Mouse (Mus musculus) neutrophil, adult 5-6 weeks (primary cell): ENCODE results near the gene Xpa. TPM values are rescaled to one million over a fixed set of nuclear protein-coding genes. Genes with fewer than 3 reads are reported as not detected.

ENCODE experiments used
- ATAC-seq: fragments of 151-379, 151-347 bp; 2 replicates; pipeline ENCODE4 v1.8.0; 2017; ENCODE audit warnings: mild to moderate bottlenecking, moderate TSS enrichment; ENCODE audit not compliant: insufficient number of reproducible peaks, poor library complexity, low FRiP score, severe bottlenecking; ENCODE audit errors: extremely low read depth
- total RNA-seq: library from RNA; stranded (forward); fragments of 200-1000 nt; gene quantifications from 2 replicates; pipeline ENCODE4 v1.2.3, GENCODE M21; 2017

The Xpa gene
- total RNA-seq, 1 experiment from 2014 or later = 81.4 TPM

GRCm38 (mm10) chr4:46164027-46164426 lies 32.1 kb downstream of the Xpa start:
- ATAC-seq = no peak

DNA sequence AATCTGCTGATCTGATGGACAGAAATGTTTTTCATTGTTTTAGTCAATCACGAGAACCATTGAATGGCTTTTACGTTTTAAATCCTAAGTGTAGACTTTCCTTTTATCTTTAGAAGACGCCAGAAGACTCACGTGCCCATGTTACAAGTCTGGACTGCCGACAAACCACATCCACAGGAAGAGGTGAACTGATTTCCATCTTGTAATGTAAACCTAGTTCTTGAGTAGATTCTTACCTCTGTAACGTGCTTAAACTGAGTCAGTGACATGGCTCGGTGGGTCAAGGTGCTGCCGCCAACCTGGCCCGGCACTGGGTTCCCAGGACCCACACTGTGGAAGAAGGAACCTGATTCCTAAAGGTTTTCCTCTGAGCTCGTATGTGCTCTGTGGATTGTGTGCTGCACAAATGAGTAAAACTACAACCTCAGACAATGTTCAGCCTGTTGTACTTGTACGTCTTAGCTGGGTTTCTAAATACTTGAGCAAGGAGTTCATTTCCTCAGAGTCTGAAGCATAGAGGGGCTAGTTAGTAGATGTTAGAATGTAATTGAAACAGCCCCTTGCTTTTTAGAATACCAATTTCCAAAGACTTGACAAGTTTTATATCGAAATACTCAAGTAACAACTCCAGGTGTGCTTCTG lies 44.1 kb downstream of the Xpa start:
- no peak for ATAC-seq

DNA sequence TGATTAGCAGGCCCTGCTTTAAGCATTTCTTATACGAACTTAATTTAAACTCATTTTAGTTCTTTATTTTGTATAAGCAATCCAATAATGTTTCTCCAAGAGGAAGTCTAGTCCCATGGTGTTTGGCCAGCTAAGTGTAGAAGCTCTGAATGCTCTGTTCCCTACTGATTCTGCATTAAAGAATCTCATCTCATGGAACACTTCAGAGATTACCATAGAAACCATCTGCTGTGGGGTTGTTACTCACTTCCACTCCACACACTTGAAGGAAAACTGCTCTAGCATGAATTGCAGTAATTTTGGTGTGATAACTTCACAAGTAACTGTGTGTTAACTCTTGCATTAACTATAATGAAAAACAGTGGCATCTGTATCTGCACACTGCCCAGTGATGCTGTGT lies 49.2 kb downstream of the Xpa start:
- ATAC-seq = no peak

DNA sequence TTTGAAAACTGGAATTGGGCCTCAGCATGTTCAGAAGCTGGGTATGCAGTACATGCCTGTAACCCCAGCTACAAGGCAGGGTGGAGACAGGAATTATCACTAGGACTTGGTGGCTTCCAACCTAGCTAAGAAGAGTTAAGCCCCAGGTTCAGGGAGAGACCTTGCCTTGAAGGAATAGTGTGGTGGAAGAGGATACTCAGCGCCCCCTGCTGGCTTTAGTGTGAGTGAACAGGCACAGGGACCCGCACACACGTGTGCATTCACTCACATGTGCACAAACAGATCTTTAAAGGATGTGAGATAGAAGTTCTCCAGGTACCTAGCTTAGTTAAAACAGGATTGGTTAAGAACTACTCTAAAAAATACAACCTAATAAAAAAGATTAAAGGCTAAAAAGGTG lies 51.8 kb downstream of the Xpa start:
- ATAC-seq = peak; percentile 33; the same call in 1 of the 2 replicates

- ATAC-seq = peak; percentile 70
Observed at GRCm38 (mm10) chr4:46138287-46139222, 57.6 kb downstream of the Xpa start, which contains the start of the genes Ncbp1 and Tstd2. TSS of gene Ncbp1 (plus strand) at chr4:46138613. TSS of gene Tstd2 (minus strand) at chr4:46138694.

- ATAC-seq = no peak; the same call in 1 of the 2 replicates
Observed at GRCm38 (mm10) chr4:46137629-46138286, 58.4 kb downstream of the Xpa start.

- ATAC-seq = no peak
Observed at GRCm38 (mm10) chr4:46131791-46132190, 64.3 kb downstream of the Xpa start.

GRCm38 (mm10) chr4:46130221-46130620 lies 65.9 kb downstream of the Xpa start:
- no peak for ATAC-seq

DNA sequence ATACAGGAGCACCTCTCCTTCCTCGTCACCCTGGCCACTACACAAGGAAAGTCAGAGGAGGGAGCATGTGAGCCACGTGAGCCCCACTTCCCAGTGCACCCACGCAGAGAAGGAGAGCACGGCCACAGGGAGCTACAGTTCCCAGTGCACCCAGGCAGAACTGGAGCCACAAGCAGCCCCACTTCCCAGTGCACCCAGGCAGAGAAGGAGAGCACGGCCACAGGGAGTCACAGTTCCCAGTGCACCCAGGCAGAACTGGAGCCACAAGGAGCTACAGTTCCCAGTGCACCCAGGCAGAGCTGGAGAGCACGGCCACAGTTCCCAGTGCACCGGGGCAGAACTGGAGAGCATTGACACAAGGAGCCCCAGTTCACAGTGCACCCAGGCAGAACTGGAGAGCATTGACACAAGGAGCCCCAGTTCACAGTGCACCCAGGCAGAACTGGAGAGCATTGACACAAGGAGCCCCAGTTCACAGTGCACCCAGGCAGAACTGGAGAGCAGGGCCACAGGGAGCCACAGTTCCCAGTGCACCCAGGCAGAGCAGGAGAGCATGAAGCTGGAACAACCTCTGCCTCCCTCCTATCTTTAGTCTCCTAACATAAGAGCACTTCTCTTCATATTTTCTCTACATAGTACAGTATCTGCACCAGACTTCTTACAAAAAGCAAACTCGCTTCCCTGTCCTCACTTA lies 66.7 kb downstream of the Xpa start:
- no peak for ATAC-seq

DNA sequence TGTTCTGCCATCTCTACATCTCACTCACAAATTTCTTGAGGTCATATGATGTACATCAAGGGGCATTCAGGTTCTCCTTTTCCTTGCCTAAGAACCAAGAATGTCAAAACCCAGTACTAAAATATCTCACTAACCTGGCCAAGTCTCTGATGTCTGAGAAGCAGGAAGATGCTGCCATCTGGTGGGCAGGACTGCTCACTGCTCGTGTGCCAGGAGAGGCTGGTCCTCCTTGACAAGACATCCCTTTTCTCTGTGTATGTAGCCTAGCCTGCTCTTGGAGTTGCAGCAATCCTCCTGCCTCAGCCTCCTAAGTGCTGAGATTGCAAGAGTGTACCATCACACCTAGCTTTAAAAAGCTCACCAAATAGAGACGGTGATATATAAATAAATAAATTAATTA lies 69.6 kb downstream of the Xpa start:
- peak; percentile 73 for ATAC-seq

DNA sequence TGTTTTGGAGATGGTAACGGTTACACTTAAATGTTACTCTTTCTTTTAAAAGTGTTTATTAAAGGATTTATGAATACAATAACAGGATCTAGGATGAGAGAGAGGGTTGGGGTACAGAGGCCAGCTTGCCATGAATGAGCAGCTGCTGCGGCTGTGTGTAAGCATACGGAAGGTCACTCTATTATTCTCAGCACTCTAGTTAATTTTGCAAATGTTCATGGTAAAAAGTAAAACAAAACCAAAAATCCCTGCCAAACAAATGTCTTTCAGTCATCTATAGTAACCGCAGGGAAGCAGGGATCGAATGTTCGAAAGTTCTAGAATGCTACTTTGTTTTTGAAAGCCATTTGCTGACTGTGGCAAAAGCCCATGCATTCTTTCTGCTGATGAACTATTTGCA lies 72.8 kb downstream of the Xpa start:
- ATAC-seq = no peak

- ATAC-seq = no peak
Observed at GRCm38 (mm10) chr4:46120767-46121166, 75.3 kb downstream of the Xpa start.

- ATAC-seq = no peak
Observed at GRCm38 (mm10) chr4:46119514-46120094, 76.5 kb downstream of the Xpa start.

- no peak for ATAC-seq
Observed at GRCm38 (mm10) chr4:46117536-46117935, 78.6 kb downstream of the Xpa start.

DNA sequence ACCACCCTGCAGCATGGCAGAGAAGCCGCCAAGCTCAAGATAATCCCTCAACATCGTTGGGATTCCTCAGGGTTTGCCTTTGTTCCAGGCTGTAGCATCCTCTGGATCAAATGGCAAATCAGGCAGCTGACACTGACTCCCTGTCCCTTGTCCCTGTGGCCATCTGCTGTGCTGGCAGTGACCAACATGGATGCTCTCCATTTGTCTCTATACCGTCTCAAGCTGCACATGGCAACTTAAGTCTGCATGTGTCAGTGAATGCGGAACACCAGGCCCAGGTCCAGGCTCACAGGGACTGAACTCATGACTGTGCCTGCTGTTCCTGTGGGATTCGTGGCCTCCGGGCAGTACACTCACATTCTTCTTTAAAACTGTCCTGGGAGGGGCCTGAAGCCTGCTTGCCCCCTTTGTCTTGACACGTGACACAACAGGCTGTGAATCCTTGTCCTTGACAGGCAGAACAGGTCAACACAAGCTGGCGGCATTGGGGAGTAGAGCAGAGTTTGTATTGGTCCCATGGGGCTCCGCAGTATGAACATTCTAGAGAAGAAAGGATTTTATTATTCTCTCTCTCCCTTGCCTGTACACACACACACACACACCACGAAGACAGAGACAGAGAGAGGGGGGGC lies 79.5 kb downstream of the Xpa start:
- ATAC-seq = no peak

DNA sequence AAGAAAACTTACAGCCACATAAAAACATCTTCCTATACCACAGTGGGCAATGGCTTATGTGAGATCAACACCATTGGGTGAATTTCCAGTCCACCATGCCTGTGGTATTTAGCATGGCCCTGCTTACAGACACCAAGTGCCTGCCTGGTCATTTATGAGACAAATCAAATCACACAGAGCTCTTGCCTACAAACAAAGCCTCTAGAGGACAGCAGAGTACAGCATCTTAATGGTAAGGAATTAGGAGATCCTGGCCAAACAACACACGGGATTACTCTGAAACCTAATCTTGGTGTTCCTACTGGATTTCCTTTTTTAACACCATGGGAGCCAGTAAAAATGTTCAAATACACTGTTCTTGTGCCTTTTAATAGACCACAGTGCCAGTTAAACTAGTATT lies 80.8 kb downstream of the Xpa start:
- no peak for ATAC-seq

DNA sequence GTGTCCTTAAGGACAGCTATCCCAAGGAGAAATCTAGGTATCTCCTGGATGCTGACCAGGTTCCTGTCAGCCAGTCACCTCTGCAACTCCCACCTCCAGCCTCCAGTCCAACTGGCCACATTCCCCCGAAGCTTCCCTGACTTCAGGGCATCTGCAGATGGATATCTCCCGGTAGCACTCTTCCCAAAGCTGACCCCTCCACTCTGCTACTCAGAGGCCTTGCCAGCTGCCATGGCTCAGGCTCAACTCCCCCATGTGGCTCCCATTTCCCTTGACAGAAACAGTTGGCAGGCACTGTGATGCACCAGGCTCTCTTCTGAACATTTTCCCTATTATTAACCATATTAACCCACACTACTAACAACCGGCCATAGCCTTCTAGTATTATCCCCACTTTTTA lies 84.8 kb downstream of the Xpa start:
- ATAC-seq = no peak

- no peak for ATAC-seq
Observed at GRCm38 (mm10) chr4:46110084-46110483, 86.0 kb downstream of the Xpa start.
